Mouse (Mus musculus) CH12F3 (cell line): Measurements from ENCODE around the gene Ahcy.
"Not testable (repeated sequence)": the region's sequence is repeated elsewhere in the genome, so short reads cannot be mapped to it uniquely, and the experiment has no call there.

Experiments used
- in situ Hi-C: fragments of 300-500 bp; cut with MboI; formaldehyde crosslinking; loops from 2 replicates; pipeline ENCODE4 v1.14.3; 2020; ENCODE audit warnings: low sequenced_read_pairs

The Ahcy gene

GRCm38 (mm10) chr2:155073978-155074765 lies at the start of gene Ahcy:
Gene Ahcy, minus strand, starts transcription at chr2:155074497.
- in situ Hi-C loops = no loop called here

- in situ Hi-C loops = no loop called here
These were observed 41.0 kb upstream of the Ahcy start for GRCm38 (mm10) chr2:155115216-155115830.

- in situ Hi-C loops = not testable (repeated sequence)
These were observed 33.0 kb upstream of the Ahcy start for GRCm38 (mm10) chr2:155107276-155107675.

GRCm38 (mm10) chr2:155103607-155104006 lies 29.3 kb upstream of the Ahcy start:
- in situ Hi-C loops = no loop called here

GRCm38 (mm10) chr2:155101761-155102181 lies 27.5 kb upstream of the Ahcy start:
- in situ Hi-C loops = no loop called here

GRCm38 (mm10) chr2:155100796-155101259 lies 26.5 kb upstream of the Ahcy start:
- in situ Hi-C loops = no loop called here

GRCm38 (mm10) chr2:155099994-155100795 lies 25.9 kb upstream of the Ahcy start:
- in situ Hi-C loops = no loop called here

- in situ Hi-C loops = no loop called here
These were observed 25.1 kb upstream of the Ahcy start for GRCm38 (mm10) chr2:155099421-155099820.

GRCm38 (mm10) chr2:155098720-155099380 lies 24.6 kb upstream of the Ahcy start:
- in situ Hi-C loops = no loop called here

GRCm38 (mm10) chr2:155093418-155093817 lies 19.1 kb upstream of the Ahcy start:
- in situ Hi-C loops = no loop called here

- in situ Hi-C loops = no loop called here
These were observed 17.4 kb upstream of the Ahcy start for GRCm38 (mm10) chr2:155091743-155092075.

- in situ Hi-C loops = no loop called here
These were observed 16.8 kb upstream of the Ahcy start for GRCm38 (mm10) chr2:155090909-155091742.

GRCm38 (mm10) chr2:155088264-155088663 lies 14.0 kb upstream of the Ahcy start:
- in situ Hi-C loops = loop anchor here (10.0 kb wide), 1 partner anchor 107 kb away; no protein-coding TSS in a partner anchor

- in situ Hi-C loops = loop anchor here (10.0 kb wide), 1 partner anchor 108 kb away; no protein-coding TSS in a partner anchor
These were observed 12.0 kb upstream of the Ahcy start for GRCm38 (mm10) chr2:155086328-155086727.

GRCm38 (mm10) chr2:155084546-155084945 lies 10.2 kb upstream of the Ahcy start:
- in situ Hi-C loops = loop anchor here (10.0 kb wide), 1 partner anchor 110 kb away; no protein-coding TSS in a partner anchor

- in situ Hi-C loops = loop anchor here (10.0 kb wide), 1 partner anchor 113 kb away; no protein-coding TSS in a partner anchor
These were observed 8.0 kb upstream of the Ahcy start for GRCm38 (mm10) chr2:155082121-155082803.

- in situ Hi-C loops = loop anchor here (10.0 kb wide), 1 partner anchor 114 kb away; no protein-coding TSS in a partner anchor
These were observed 6.8 kb upstream of the Ahcy start for GRCm38 (mm10) chr2:155081056-155081455.

GRCm38 (mm10) chr2:155080179-155080530 lies 5.9 kb upstream of the Ahcy start:
- in situ Hi-C loops = loop anchor here (10.0 kb wide), 1 partner anchor 115 kb away; no protein-coding TSS in a partner anchor
